Mouse (Mus musculus) spleen, adult 2 months (tissue): Measurements from ENCODE around the gene Prm3. TPM values are rescaled to one million over a fixed set of nuclear protein-coding genes. Genes with fewer than 3 reads are reported as not detected.
"Not testable (repeated sequence)": the region's sequence is repeated elsewhere in the genome, so short reads cannot be mapped to it uniquely, and the experiment has no call there.

Experiments
- DNase-seq, 2 experiments: peaks; one replicate each; pipeline versions ENCODE4 v3.0.0 to v3.0.0-alpha.2; 2012 to 2021; ENCODE audit warnings: low spot score in 2 of 2, low read depth in 1 of 2
- H3K27ac ChIP-seq: fragments of 200-500 bp; 2 replicates; pipeline ENCODE4 v1.5.1; 2012; ENCODE audit warnings: low read length, inconsistent platforms; ENCODE audit not compliant: insufficient read depth
- H3K27me3 ChIP-seq: fragments of 200-500 bp; 2 replicates; pipeline ENCODE4 v1.6.1; 2012; ENCODE audit warnings: mild to moderate bottlenecking, moderate library complexity, low read length, inconsistent platforms; ENCODE audit not compliant: control insufficient read depth, insufficient read depth
- H3K36me3 ChIP-seq: fragments of 200-500 bp; 2 replicates; pipeline ENCODE4 v1.6.1; 2012; ENCODE audit warnings: mild to moderate bottlenecking, low read length, inconsistent platforms; ENCODE audit not compliant: control insufficient read depth, insufficient read depth
- H3K4me1 ChIP-seq: fragments of 200-500 bp; 2 replicates; pipeline ENCODE4 v1.6.1; 2011; ENCODE audit warnings: inconsistent platforms; ENCODE audit not compliant: control insufficient read depth, insufficient read depth, insufficient read length
- H3K4me3 ChIP-seq: fragments of 200-500 bp; 2 replicates; pipeline ENCODE4 v1.5.1; 2011; ENCODE audit warnings: mild to moderate bottlenecking, inconsistent platforms; ENCODE audit not compliant: insufficient read depth, insufficient read length; ENCODE audit errors: extremely low read depth
- CTCF ChIP-seq: fragments of 200-500 bp; IDR thresholded peaks from 2 replicates; pipeline ENCODE4 v1.5.1; 2011; ENCODE audit warnings: mild to moderate bottlenecking, inconsistent platforms; ENCODE audit not compliant: insufficient read depth, insufficient read length, insufficient replicate concordance; ENCODE audit errors: extremely low read depth
- POLR2A ChIP-seq: fragments of 200-500 bp; IDR thresholded peaks from 2 replicates; pipeline ENCODE4 v1.6.1; 2011; ENCODE audit warnings: low read depth, low read length, inconsistent platforms
- WGBS: fragments of 180-500 bp; shearing (Covaris S2); methylation state at CpG from one replicate; pipeline ENCODE4 v1.1.7; 2018; 5-methylcytosine and 5-hydroxymethylcytosine counted together
- polyA plus RNA-seq: library from polyadenylated mRNA; depleted of rRNA; stranded (reverse); fragments of >200 nt; gene quantifications from 2 replicates; pipeline ENCODE4 v1.2.3, GENCODE M21; 2012

Prm3 gene
- polyA plus RNA-seq, 1 experiment, result not detected

DNA sequence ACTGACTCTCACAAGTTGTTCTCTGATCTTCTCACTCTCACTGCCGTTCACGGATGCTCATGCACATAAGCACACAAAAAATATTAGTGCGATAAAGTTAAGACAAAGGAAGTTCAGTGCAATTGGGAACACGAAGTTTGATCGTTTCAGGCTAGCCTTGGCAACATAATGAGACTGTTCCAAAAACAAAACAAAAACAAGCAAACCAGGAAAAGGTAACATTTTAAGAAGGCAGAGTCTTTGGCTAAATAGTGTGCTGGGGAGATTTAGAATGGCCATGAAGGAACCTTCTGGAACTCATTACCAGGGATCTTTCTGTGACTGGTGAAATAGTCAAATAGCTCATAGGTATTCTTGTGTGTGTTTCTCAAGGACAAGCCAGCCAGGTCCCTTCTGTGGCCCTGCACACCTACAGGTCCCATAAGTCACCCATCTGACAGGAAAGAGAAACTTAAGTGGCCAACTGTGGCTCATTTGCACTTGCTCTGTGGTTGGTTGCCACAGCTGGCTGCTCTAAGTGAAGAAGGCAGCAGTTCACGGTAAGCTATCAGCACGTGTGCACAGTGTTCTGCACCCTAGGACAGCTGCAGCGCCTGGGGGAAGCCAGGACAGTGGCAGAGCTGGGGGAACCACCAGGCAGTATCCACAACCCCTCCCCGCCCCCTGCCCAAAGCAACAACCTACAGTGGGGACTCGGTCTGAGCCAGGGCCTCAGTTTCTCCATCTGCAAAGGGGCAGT lies 15.2 kb upstream of the Prm3 start, which contains the start of gene Prm1:
Gene Prm1 (minus strand): TSS at position 51 of the 739 bp plus-strand sequence.
- peak; percentile 18 to 27 for DNase-seq
- WGBS, result 50% methylated on average over 10 of the region's 10 CpGs
- no peak within 1 kb of the TSS for H3K4me3 ChIP-seq
- peaks cover 17% of the 10 kb centered on the region; the same call in 1 of the 2 replicates for H3K4me1 ChIP-seq
- no peaks in the 10 kb centered on the region for H3K27me3 ChIP-seq
- no peaks in the 10 kb centered on the region for H3K36me3 ChIP-seq
- TF ChIP-seq POLR2A, result no peak
- TF ChIP-seq CTCF, result no peak
- H3K27ac ChIP-seq, result no peak within 1 kb of the TSS

DNA sequence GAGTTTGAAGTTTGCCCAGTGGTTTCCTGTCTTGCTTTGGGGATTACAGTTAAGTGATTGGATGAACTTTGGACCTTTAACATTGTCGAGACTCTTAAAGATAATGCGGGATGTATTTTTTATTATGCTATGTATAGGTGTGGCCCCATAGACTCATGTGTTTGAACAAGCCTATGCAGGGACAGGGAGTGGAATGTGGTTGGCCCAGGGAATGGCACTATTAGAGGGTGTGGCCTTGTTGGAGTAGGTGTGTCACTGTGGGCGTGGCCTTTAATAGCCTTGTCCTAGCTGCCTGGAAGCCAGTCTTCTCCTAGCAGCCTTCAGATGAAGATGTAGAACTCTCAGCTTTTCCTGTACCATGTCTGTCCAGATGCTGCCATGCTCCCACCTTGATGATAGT lies 11.7 kb upstream of the Prm3 start:
- H3K27ac ChIP-seq, H3K36me3 ChIP-seq, H3K4me3 ChIP-seq, DNase-seq, H3K27me3 ChIP-seq: not testable (repeated sequence)
- 82% methylated on average over 3 of the region's 3 CpGs for WGBS
- H3K4me1 ChIP-seq, result peaks cover 17% of the 10 kb centered on the region; the same call in 1 of the 2 replicates

DNA sequence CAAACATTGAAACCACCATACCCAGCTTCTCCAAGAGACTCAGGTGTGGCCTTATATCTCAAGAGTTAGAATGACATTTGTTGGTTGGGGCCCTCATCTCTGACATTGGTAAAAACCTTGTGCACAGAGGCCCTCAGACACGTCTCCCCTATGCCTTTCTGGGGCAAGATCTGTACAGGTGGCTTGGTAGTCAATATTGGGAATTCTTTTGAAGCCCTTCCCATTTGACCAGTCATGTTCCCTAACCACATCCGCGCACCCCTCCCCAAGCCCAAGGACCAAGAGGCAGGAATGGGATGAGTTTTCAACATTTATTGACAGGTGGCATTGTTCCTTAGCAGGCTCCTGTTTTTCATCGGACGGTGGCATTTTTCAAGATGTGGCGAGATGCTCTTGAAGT lies 5.3 kb upstream of the Prm3 start, which contains the start of gene Prm2:
Gene Prm2 (minus strand): TSS at position 101 of the 400 bp plus-strand sequence.
- DNase-seq, result no peak
- Histone ChIP-seq H3K4me3 (no peak within 1 kb of the TSS), H3K36me3 (no peaks in the 10 kb centered on the region), H3K27me3 (no peaks in the 10 kb centered on the region), H3K27ac (no peak within 1 kb of the TSS), H3K4me1 (no peaks in the 10 kb centered on the region)
- TF ChIP-seq POLR2A, result no peak
- no peak for TF ChIP-seq CTCF
- 90% methylated on average over 6 of the region's 6 CpGs for WGBS

DNA sequence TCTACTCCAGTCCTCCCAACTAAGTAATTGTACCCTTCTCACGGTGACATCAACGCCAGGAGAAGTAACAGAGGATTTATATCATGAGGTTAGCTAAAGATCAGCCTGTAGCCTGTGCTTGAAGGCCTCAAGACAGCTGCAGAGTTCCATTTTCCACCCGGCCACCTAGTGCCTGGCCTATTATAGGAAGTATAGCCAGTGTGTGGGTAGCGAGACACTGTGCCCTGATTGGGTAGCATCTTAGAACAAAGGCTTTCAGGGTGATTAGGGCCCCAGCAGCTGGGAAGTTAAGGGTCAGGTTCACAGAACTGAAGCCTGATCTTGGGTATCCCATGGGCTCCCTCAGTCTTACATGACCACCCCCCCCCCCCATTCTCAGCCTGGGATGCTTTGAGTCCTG lies 1.8 kb downstream of the Prm3 start:
- Histone ChIP-seq H3K4me1 (peaks cover 9% of the 10 kb centered on the region), H3K4me3 (no peak overlapping the region), H3K27ac (no peak overlapping the region), H3K27me3 (no peaks in the 10 kb centered on the region), H3K36me3 (no peaks in the 10 kb centered on the region)
- no peak for DNase-seq
- 56% methylated on average over 4 of the region's 4 CpGs for WGBS
- TF ChIP-seq POLR2A, result no peak
- no peak for TF ChIP-seq CTCF

DNA sequence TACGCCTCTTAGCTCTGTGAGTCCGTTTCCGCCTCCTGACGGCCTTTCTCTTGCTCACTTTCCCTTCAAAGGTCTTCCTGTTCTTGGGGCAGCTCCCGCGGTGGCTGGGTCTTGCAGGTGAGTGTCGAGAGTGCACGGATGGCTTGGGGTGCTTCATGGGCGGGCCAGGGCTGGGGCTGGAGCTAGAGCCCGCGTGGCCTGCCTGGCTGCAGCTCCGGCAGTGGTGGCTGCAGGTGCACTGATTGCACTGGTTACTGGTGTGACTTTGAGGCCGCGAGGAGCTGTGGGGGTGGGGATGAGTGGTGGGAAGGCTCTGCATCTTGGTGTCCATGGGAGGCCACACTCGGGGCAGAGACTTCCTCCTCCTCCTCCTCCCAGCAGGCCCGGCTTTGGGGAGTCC lies 2.4 kb downstream of the Prm3 start, which contains the start of gene Tnp2:
Gene Tnp2 (minus strand): TSS at position 390 of the 400 bp plus-strand sequence.
- peaks cover 12% of the 10 kb centered on the region for H3K4me1 ChIP-seq
- 36% methylated on average over 16 of the region's 16 CpGs for WGBS
- no peaks in the 10 kb centered on the region for H3K27me3 ChIP-seq
- no peak within 1 kb of the TSS for H3K4me3 ChIP-seq
- no peaks in the 10 kb centered on the region for H3K36me3 ChIP-seq
- DNase-seq, result peak in 1 of 2 experiments; percentile 26
- TF ChIP-seq CTCF (no peak), POLR2A (no peak)
- 0 out of 2 replicates have a peak within 1 kb of the TSS, but pooled peaks have one; percentile 55 for H3K27ac ChIP-seq

DNA sequence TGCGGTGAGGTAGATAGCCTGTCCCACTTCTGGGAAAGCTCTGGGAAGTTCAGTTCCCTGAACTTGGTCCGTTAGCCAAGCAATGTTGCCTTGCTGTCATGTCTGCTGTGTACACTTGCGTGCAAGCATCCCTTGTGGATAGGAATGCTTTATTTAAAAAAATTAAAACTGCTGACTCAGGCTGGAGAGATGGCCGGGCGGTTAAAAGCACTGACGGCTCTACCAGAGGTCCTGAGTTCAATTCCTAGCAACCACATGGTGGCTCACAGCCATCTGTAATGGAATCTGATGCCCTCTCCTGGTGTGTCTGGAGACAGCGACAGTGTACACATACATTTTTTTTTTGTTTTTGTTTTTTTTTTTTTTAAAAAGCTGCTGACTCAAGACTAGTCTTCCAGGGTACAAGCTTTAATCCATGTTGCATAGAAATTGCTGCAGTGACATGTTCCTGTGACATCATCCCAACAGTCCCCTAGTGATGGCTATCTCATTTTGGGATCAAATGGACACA lies 3.1 kb downstream of the Prm3 start:
- Histone ChIP-seq H3K27me3 (no peaks in the 10 kb centered on the region), H3K27ac (no peak overlapping the region), H3K4me3 (no peak overlapping the region), H3K36me3 (no peaks in the 10 kb centered on the region), H3K4me1 (peaks cover 17% of the 10 kb centered on the region)
- TF ChIP-seq POLR2A, result no peak
- no peak for DNase-seq
- WGBS, result 79% methylated on average over 7 of the region's 7 CpGs
